Mouse (Mus musculus) liver, embryonic 14.5 days (tissue): ENCODE measurements at regions not wholly inside any gene's neighbourhood (a gene's known extent, or its start where the extent isn't known, plus 50 kb on each side); places are given as distances from the start of the nearest gene placed in this dataset.

ENCODE experiments used
- ATAC-seq: fragments of 200-750 bp; cut with Nextera tagmentation; 2 replicates; pipeline ENCODE4 v1.8.0; 2017; ENCODE audit warnings: moderate number of reproducible peaks, mild to moderate bottlenecking, moderate library complexity; ENCODE audit not compliant: insufficient read depth
- DNase-seq, 3 experiments: peaks; one replicate each; pipeline ENCODE4 v3.0.0-alpha.2; 2012 to 2013; ENCODE audit warnings: low read depth in 3 of 3, low spot score in 3 of 3
- H3K27ac ChIP-seq: fragments of 300-500 bp; sonication (generic); 2 replicates; pipeline ENCODE4 v1.5.1; 2014; ENCODE audit warnings: moderate library complexity, mild to moderate bottlenecking, control low read depth, inconsistent platforms
- H3K27me3 ChIP-seq: fragments of 300-500 bp; sonication (generic); 2 replicates; pipeline ENCODE4 v1.6.1; 2014; ENCODE audit warnings: mild to moderate bottlenecking, low read length, moderate library complexity; ENCODE audit not compliant: control insufficient read depth, insufficient read depth
- H3K36me3 ChIP-seq: fragments of 300-500 bp; sonication (generic); replicated peaks from 2 replicates; pipeline ENCODE4 v1.6.1; 2014; ENCODE audit warnings: low read depth; ENCODE audit not compliant: control insufficient read depth, insufficient read depth
- H3K4me1 ChIP-seq, 2 experiments: fragments of 200-500 bp in 1 of 2; fragments of 300-500 bp in 1 of 2; sonication (generic) in 1 of 2; replicated peaks; 2 replicates each; pipeline ENCODE4 v1.6.1; 2012 to 2014; ENCODE audit warnings: antibody characterized with exemption in 1 of 2, inconsistent platforms in 1 of 2, low read length in 1 of 2; ENCODE audit not compliant: control insufficient read depth in 2 of 2, insufficient read depth in 2 of 2
- H3K4me2 ChIP-seq: fragments of 300-500 bp; sonication (generic); 2 replicates; pipeline ENCODE4 v1.6.1; 2014; ENCODE audit warnings: low read depth, mild to moderate bottlenecking, control low read depth, moderate library complexity
- H3K4me3 ChIP-seq, 2 experiments: fragments of 200-500 bp in 1 of 2; fragments of 300-500 bp in 1 of 2; sonication (generic) in 1 of 2; 2 replicates each; pipeline ENCODE4 v1.5.1; 2012 to 2014; ENCODE audit warnings: low read depth in 2 of 2, low read length in 2 of 2, mild to moderate bottlenecking in 2 of 2, control low read depth in 1 of 2, inconsistent platforms in 1 of 2, moderate library complexity in 1 of 2; ENCODE audit not compliant: insufficient read depth in 1 of 2
- H3K9ac ChIP-seq: fragments of 300-500 bp; sonication (generic); replicated peaks from 2 replicates; pipeline ENCODE4 v1.6.1; 2014; ENCODE audit warnings: mild to moderate bottlenecking, control low read depth, moderate library complexity
- H3K9me3 ChIP-seq: fragments of 300-500 bp; sonication (generic); 2 replicates; pipeline ENCODE4 v1.6.1; 2016; ENCODE audit warnings: low read length, mixed read lengths; ENCODE audit not compliant: control insufficient read depth
- CTCF ChIP-seq: IDR thresholded peaks from 2 replicates; pipeline ENCODE4 v1.5.1; 2016; ENCODE audit warnings: antibody characterized with exemption, low read depth, control low read depth
- EP300 ChIP-seq: IDR thresholded peaks from 2 replicates; pipeline ENCODE4 v1.6.1; 2016; ENCODE audit warnings: antibody characterized with exemption, low read depth
- WGBS: fragments of 180-500 bp; shearing (Covaris S2); extraction: QIAGEN DNeasy Blood & Tissue Kit; methylation state at CpG from one replicate; pipeline ENCODE4 v1.1.7; 2014; ENCODE audit not compliant: insufficient replicate concordance; 5-methylcytosine and 5-hydroxymethylcytosine counted together

DNA sequence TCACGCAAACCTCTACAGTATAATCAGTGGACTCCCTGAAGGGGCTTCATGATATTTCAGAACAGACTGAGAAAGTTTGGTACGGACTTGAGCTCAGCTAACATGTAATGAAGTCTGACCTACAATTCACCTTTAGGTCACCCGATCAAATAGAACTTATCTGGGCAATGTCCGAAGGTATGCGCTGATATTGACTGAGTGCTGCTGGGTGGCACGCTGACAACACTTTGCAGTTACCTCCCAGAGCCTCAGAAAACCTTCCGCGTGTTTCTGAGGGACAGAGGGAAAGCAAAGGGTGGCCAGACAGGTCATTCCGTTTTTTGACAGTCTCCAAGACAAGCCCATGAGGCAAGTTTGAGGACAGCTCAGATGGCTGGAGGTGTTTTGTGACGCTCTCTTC lies 115.3 kb upstream of the Nr2f2 start:
- no peaks in the 10 kb centered on the region for H3K27me3 ChIP-seq
- ATAC-seq = no peak
- H3K9ac ChIP-seq = no peak overlapping the region
- no peak for TF ChIP-seq CTCF
- TF ChIP-seq EP300 = no peak
- H3K9me3 ChIP-seq = no peaks in the 10 kb centered on the region
- H3K4me1 ChIP-seq = 0 out of 4 replicates have a peak, but pooled peaks cover 0 to 2% of the 10 kb centered on the region in 2 experiments
- DNase-seq = no peak
- 59% methylated on average over 10 of the region's 10 CpGs for WGBS
- no peak overlapping the region for H3K4me3 ChIP-seq
- H3K36me3 ChIP-seq = no peaks in the 10 kb centered on the region
- no peak overlapping the region for H3K27ac ChIP-seq
- no peak overlapping the region for H3K4me2 ChIP-seq

DNA sequence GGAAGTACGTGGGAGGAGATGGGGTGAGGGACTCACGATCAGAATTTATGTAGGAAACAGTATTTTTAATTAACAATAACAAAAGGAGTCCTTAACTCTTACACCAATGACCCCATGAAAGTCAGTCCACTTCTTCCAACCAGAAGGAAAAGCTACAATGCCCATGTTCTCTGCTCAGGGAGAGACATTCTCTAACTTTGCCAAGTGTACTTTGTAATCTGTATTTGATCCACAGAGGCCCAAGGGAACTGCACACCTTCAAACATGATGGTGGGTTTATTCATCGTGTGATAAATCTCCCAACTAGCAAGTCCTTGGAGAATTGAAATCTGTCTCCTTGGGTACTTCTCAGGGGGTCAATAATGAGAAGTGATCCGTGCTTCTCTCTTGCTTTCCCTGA lies 106.3 kb upstream of the Nr2f2 start:
- no peak overlapping the region for H3K4me3 ChIP-seq
- H3K4me2 ChIP-seq = no peak overlapping the region
- no peak overlapping the region for H3K27ac ChIP-seq
- no peak overlapping the region for H3K9ac ChIP-seq
- H3K4me1 ChIP-seq = no peaks in the 10 kb centered on the region
- TF ChIP-seq CTCF (no peak), EP300 (no peak)
- DNase-seq = no peak
- no peaks in the 10 kb centered on the region for H3K27me3 ChIP-seq
- no peak for ATAC-seq
- 48% methylated on average over 4 of the region's 4 CpGs for WGBS
- H3K36me3 ChIP-seq = no peaks in the 10 kb centered on the region
- no peaks in the 10 kb centered on the region for H3K9me3 ChIP-seq

DNA sequence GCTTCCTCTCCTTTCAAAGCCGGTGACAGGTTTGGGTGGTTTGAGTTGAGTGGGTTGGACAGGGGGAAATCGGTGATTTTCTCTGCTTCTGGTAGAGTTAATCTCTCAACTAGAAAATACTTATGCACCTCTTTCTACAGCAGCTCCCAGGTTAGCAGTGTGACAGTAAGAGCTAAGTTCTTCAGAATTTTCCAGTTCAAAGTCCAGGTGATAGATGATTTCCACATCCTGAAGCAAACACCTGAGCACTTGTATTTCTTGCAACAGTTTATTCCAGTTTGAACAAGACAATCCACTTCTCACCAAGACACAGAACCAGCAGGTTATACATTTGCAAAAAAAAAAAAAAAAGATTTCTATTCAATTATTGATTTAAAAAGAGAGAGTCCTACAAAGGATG lies 104.0 kb upstream of the Nr2f2 start:
- ATAC-seq (no peak), DNase-seq (no peak)
- Histone ChIP-seq H3K4me3 (no peak overlapping the region), H3K36me3 (no peaks in the 10 kb centered on the region), H3K27ac (no peak overlapping the region), H3K4me1 (no peaks in the 10 kb centered on the region), H3K27me3 (no peaks in the 10 kb centered on the region), H3K9me3 (no peaks in the 10 kb centered on the region), H3K9ac (no peak overlapping the region), H3K4me2 (no peak overlapping the region)
- TF ChIP-seq EP300 (no peak), CTCF (no peak)
- WGBS = 72% methylated on average over 2 of the region's 2 CpGs

DNA sequence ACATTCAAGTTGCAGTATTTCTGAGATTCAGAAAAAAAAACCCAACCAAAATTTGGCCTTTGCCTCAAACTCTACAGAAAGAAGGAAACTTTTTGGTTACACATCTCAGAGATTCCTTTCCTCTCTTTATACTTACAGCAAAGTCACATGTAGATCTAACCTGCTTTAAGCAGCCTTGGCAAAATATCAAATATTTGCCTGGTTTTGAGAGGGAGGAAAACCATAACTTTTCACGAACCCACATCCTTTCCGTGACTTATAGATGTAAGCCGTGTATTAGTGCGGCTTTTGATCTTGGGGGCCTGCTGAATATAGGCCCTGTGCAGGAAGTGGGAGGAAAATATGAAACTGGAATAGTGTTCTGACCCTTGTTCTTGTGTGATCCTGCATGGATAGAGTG lies 95.6 kb upstream of the Nr2f2 start:
- H3K4me2 ChIP-seq = no peak overlapping the region
- no peaks in the 10 kb centered on the region for H3K27me3 ChIP-seq
- TF ChIP-seq CTCF = no peak
- H3K4me3 ChIP-seq = no peak overlapping the region
- no peak overlapping the region for H3K9ac ChIP-seq
- H3K9me3 ChIP-seq = no peaks in the 10 kb centered on the region
- 70% methylated on average over 4 of the region's 4 CpGs for WGBS
- DNase-seq (no peak), ATAC-seq (no peak)
- H3K36me3 ChIP-seq = no peaks in the 10 kb centered on the region
- H3K27ac ChIP-seq = no peak overlapping the region
- no peaks in the 10 kb centered on the region for H3K4me1 ChIP-seq

DNA sequence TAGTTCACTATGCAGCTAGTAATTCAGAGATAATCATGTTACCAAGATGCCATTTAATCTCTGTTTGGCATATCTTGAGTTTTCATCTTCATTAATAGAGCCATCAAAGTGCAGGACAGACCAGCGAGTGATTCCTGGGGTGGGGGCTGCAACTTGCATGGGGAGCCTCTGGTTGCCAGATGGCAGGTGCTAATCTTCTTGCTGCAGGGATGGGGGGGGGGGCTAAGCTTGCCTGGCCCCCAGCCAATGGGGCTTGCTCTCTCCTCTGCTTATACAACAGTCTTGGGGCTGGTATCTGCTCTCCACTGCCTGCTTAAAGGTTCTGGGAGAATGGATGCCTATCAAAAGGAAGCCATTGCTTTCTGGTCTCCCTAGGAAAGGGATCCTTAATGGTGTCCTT lies 88.0 kb upstream of the Nr2f2 start:
- no peak for ATAC-seq
- Histone ChIP-seq H3K27me3 (no peaks in the 10 kb centered on the region), H3K4me3 (no peak overlapping the region), H3K9me3 (no peaks in the 10 kb centered on the region), H3K36me3 (no peaks in the 10 kb centered on the region), H3K4me2 (no peak overlapping the region), H3K9ac (no peak overlapping the region), H3K27ac (no peak overlapping the region), H3K4me1 (no peaks in the 10 kb centered on the region)
- WGBS = 55% methylated on average over 1 of the region's 1 CpGs
- no peak for DNase-seq
- TF ChIP-seq EP300 (no peak), CTCF (no peak)

DNA sequence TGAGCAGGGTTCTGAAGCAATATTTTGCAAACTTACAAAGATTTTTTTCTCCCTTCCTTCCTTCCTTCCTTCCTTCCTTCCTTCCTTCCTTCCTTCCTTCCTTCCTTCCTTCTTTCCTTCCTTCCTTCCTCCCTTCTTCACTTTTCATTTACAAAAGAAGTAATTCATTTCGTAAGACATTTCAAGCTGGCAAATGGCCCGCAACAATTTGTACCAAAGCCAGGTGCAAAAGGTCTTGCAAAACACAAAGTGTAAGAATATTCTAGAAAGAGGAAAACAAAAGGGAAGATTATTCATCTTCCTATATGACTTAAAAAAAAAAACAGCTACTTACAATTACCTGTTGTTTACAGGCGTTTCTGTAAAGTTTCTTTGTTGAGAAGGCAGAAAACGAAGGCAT lies 86.3 kb upstream of the Nr2f2 start:
- TF ChIP-seq EP300 (no peak), CTCF (no peak)
- no peak for DNase-seq
- Histone ChIP-seq H3K27me3 (no peaks in the 10 kb centered on the region), H3K9me3 (no peaks in the 10 kb centered on the region), H3K4me1 (no peaks in the 10 kb centered on the region), H3K9ac (no peak overlapping the region), H3K36me3 (no peaks in the 10 kb centered on the region), H3K27ac (no peak overlapping the region), H3K4me3 (no peak overlapping the region), H3K4me2 (no peak overlapping the region)
- ATAC-seq = no peak
- 56% methylated on average over 4 of the region's 4 CpGs for WGBS
